Mouse (Mus musculus): ENCODE measurements around the gene Myo16. TPM values are rescaled to one million over a fixed set of nuclear protein-coding genes. Genes with fewer than 3 reads are reported as not detected.

Myo16 gene
- total and polyA plus RNA-seq, 3 experiments: 1.4 to 3.8 TPM; not detected in 1

GRCm38 (mm10) chr8:10562046-10562445 lies 408.3 kb downstream of the Myo16 start:
- 80% methylated on average over 13 of the region's 13 CpGs for WGBS
- Histone ChIP-seq H3K27ac (no peak overlapping the region), H3K4me3 (no peak overlapping the region), H3K9ac (ENCODE audit: low read depth, low read length) (no peak overlapping the region), H3K79me2 (replicated peaks; ENCODE audit: control insufficient read depth, insufficient read depth, low read length) (no peaks in the 10 kb centered on the region), H3K4me1 (ENCODE audit: control insufficient read depth, insufficient read depth, low read length) (0 out of 2 replicates have a peak, but pooled peaks cover 1% of the 10 kb centered on the region), H3K27me3 (ENCODE audit: control insufficient read depth, insufficient read depth, low read length) (no peaks in the 10 kb centered on the region), H3K36me3 (ENCODE audit: control insufficient read depth, insufficient read depth, low read length) (no peaks in the 10 kb centered on the region)
- intact Hi-C loops (cut with DNase I): no loop called here
- no peak for TF ChIP-seq POLR2A (IDR thresholded peaks at IDR 0.05; ENCODE audit: insufficient read depth, low read depth, low read length)
- no peak for TF ChIP-seq CTCF (IDR thresholded peaks at IDR 0.05)
- TF ChIP-seq EP300 (IDR thresholded peaks at IDR 0.05; ENCODE audit: insufficient read depth, low read depth, low read length): no peak
- DNase-seq: no peak

DNA sequence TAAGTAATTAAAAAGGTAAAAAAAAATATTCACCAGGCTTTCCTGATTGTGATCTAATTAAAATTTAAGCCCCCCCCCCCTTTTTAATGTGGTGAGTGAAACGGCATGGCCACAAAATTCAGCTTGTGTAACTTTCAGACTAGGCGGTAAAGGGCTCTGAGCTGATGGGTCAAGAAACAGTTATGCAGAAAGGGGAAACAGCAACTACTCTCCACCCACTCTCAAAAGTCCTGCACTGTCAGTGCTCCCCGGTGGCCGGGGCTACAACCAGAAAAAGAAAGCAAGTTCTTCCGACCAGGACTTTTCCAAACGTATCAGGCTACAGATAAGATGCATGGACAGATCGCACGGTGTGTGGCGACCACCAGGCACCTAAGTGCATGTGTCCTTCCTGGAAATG lies 408.9 kb downstream of the Myo16 start:
- H3K27me3 ChIP-seq (ENCODE audit: control insufficient read depth, insufficient read depth, low read length): no peaks in the 10 kb centered on the region
- DNase-seq: no peak
- H3K79me2 ChIP-seq (replicated peaks; ENCODE audit: control insufficient read depth, insufficient read depth, low read length): no peaks in the 10 kb centered on the region
- H3K9ac ChIP-seq (ENCODE audit: low read depth, low read length): no peak overlapping the region
- intact Hi-C loops (cut with DNase I): no loop called here
- H3K36me3 ChIP-seq (ENCODE audit: control insufficient read depth, insufficient read depth, low read length): no peaks in the 10 kb centered on the region
- TF ChIP-seq POLR2A (IDR thresholded peaks at IDR 0.05; ENCODE audit: insufficient read depth, low read depth, low read length): no peak
- no peak for TF ChIP-seq EP300 (IDR thresholded peaks at IDR 0.05; ENCODE audit: insufficient read depth, low read depth, low read length)
- no peak for TF ChIP-seq CTCF (IDR thresholded peaks at IDR 0.05)
- H3K4me3 ChIP-seq: no peak overlapping the region
- H3K4me1 ChIP-seq (ENCODE audit: control insufficient read depth, insufficient read depth, low read length): 0 out of 2 replicates have a peak, but pooled peaks cover 1% of the 10 kb centered on the region
- H3K27ac ChIP-seq: no peak overlapping the region
- WGBS: 77% methylated on average over 9 of the region's 9 CpGs

- Histone ChIP-seq H3K27ac (no peak overlapping the region), H3K79me2 (replicated peaks; ENCODE audit: control insufficient read depth, insufficient read depth, low read length) (no peaks in the 10 kb centered on the region), H3K36me3 (ENCODE audit: control insufficient read depth, insufficient read depth, low read length) (no peaks in the 10 kb centered on the region), H3K4me1 (ENCODE audit: control insufficient read depth, insufficient read depth, low read length) (0 out of 2 replicates have a peak, but pooled peaks cover 1% of the 10 kb centered on the region), H3K4me3 (no peak overlapping the region), H3K27me3 (ENCODE audit: control insufficient read depth, insufficient read depth, low read length) (no peaks in the 10 kb centered on the region), H3K9ac (ENCODE audit: low read depth, low read length) (no peak overlapping the region)
- intact Hi-C loops (cut with DNase I): no loop called here
- 53% methylated on average over 11 of the region's 11 CpGs for WGBS
- DNase-seq: no peak
- no peak for TF ChIP-seq CTCF (IDR thresholded peaks at IDR 0.05)
- TF ChIP-seq EP300 (IDR thresholded peaks at IDR 0.05; ENCODE audit: insufficient read depth, low read depth, low read length): no peak
- no peak for TF ChIP-seq POLR2A (IDR thresholded peaks at IDR 0.05; ENCODE audit: insufficient read depth, low read depth, low read length)
Observed at GRCm38 (mm10) chr8:10565231-10566029, 411.7 kb downstream of the Myo16 start.

- Histone ChIP-seq H3K4me3 (no peak overlapping the region), H3K79me2 (replicated peaks; ENCODE audit: control insufficient read depth, insufficient read depth, low read length) (no peaks in the 10 kb centered on the region), H3K36me3 (ENCODE audit: control insufficient read depth, insufficient read depth, low read length) (no peaks in the 10 kb centered on the region), H3K27ac (no peak overlapping the region), H3K4me1 (ENCODE audit: control insufficient read depth, insufficient read depth, low read length) (0 out of 2 replicates have a peak, but pooled peaks cover 1% of the 10 kb centered on the region), H3K27me3 (ENCODE audit: control insufficient read depth, insufficient read depth, low read length) (no peaks in the 10 kb centered on the region), H3K9ac (ENCODE audit: low read depth, low read length) (no peak overlapping the region)
- WGBS: 62% methylated on average over 4 of the region's 4 CpGs
- DNase-seq: no peak
- intact Hi-C loops (cut with DNase I): no loop called here
- TF ChIP-seq CTCF (IDR thresholded peaks at IDR 0.05) (no peak), POLR2A (IDR thresholded peaks at IDR 0.05; ENCODE audit: insufficient read depth, low read depth, low read length) (no peak), EP300 (IDR thresholded peaks at IDR 0.05; ENCODE audit: insufficient read depth, low read depth, low read length) (no peak)
Observed at GRCm38 (mm10) chr8:10568448-10568847, 414.7 kb downstream of the Myo16 start.

- 23% methylated on average over 6 of the region's 6 CpGs for WGBS
- H3K36me3 ChIP-seq (ENCODE audit: control insufficient read depth, insufficient read depth, low read length): no peaks in the 10 kb centered on the region
- no peak overlapping the region for H3K27ac ChIP-seq
- H3K9ac ChIP-seq (ENCODE audit: low read depth, low read length): no peak overlapping the region
- H3K27me3 ChIP-seq (ENCODE audit: control insufficient read depth, insufficient read depth, low read length): no peaks in the 10 kb centered on the region
- H3K79me2 ChIP-seq (replicated peaks; ENCODE audit: control insufficient read depth, insufficient read depth, low read length): no peaks in the 10 kb centered on the region
- H3K4me3 ChIP-seq: no peak overlapping the region
- peak; percentile 63 to 80 for DNase-seq
- peak; percentile 95 for TF ChIP-seq CTCF (IDR thresholded peaks at IDR 0.05)
- no peak for TF ChIP-seq POLR2A (IDR thresholded peaks at IDR 0.05; ENCODE audit: insufficient read depth, low read depth, low read length)
- TF ChIP-seq EP300 (IDR thresholded peaks at IDR 0.05; ENCODE audit: insufficient read depth, low read depth, low read length): peak; percentile 71; the same call in 1 of the 2 replicates
- intact Hi-C loops (cut with DNase I): loop anchor here (1.0 to 10.0 kb wide), 5 partner anchors 137 to 911 kb away; no protein-coding TSS in a partner anchor
- no peaks in the 10 kb centered on the region for H3K4me1 ChIP-seq (ENCODE audit: control insufficient read depth, insufficient read depth, low read length)
Observed at GRCm38 (mm10) chr8:10574096-10574495, 420.4 kb downstream of the Myo16 start.

- WGBS: 94% methylated on average over 10 of the region's 10 CpGs
- Histone ChIP-seq H3K36me3 (ENCODE audit: control insufficient read depth, insufficient read depth, low read length) (no peaks in the 10 kb centered on the region), H3K9ac (ENCODE audit: low read depth, low read length) (no peak overlapping the region), H3K4me1 (ENCODE audit: control insufficient read depth, insufficient read depth, low read length) (no peaks in the 10 kb centered on the region), H3K79me2 (replicated peaks; ENCODE audit: control insufficient read depth, insufficient read depth, low read length) (no peaks in the 10 kb centered on the region), H3K27ac (no peak overlapping the region), H3K27me3 (ENCODE audit: control insufficient read depth, insufficient read depth, low read length) (no peaks in the 10 kb centered on the region), H3K4me3 (no peak overlapping the region)
- DNase-seq: no peak
- intact Hi-C loops (cut with DNase I): loop anchor here (5.0 to 10.0 kb wide), 3 partner anchors 252 to 910 kb away; no protein-coding TSS in a partner anchor
- no peak for TF ChIP-seq POLR2A (IDR thresholded peaks at IDR 0.05; ENCODE audit: insufficient read depth, low read depth, low read length)
- no peak for TF ChIP-seq CTCF (IDR thresholded peaks at IDR 0.05)
- TF ChIP-seq EP300 (IDR thresholded peaks at IDR 0.05; ENCODE audit: insufficient read depth, low read depth, low read length): no peak
Observed at GRCm38 (mm10) chr8:10575244-10575643, 421.5 kb downstream of the Myo16 start.

Measured in heart, adult 2 months (tissue).